Mouse (Mus musculus): ENCODE measurements around the gene Hagh. TPM values are rescaled to one million over a fixed set of nuclear protein-coding genes. Genes with fewer than 3 reads are reported as not detected.

Gene Hagh
- polyA plus RNA-seq, 1 experiment, result 195 TPM

- DNase-seq, result no peak
- H3K4me1 ChIP-seq (ENCODE audit: control insufficient read depth, insufficient read depth, low read length), result peaks cover 11% of the 10 kb centered on the region
- H3K27me3 ChIP-seq (ENCODE audit: control insufficient read depth, insufficient read depth, low read length), result no peaks in the 10 kb centered on the region
- H3K4me3 ChIP-seq (replicated peaks; ENCODE audit: insufficient read depth, low read depth, low read length), result no peak overlapping the region
- no peak overlapping the region for H3K27ac ChIP-seq (ENCODE audit: insufficient read depth, low read length)
- WGBS, result 92% methylated on average over 8 of the region's 8 CpGs
- no peak for TF ChIP-seq CTCF (IDR thresholded peaks at IDR 0.05; ENCODE audit: borderline replicate concordance, insufficient read depth, low read depth, low read length)
- TF ChIP-seq POLR2A (IDR thresholded peaks at IDR 0.05; ENCODE audit: borderline replicate concordance, insufficient read depth, low read length), result no peak
These were observed 20.1 kb downstream of the Hagh start for GRCm38 (mm10) chr17:24860076-24860475.

GRCm38 (mm10) chr17:24861785-24862184 is 21.8 kb downstream of the Hagh start:
- no peaks in the 10 kb centered on the region for H3K27me3 ChIP-seq (ENCODE audit: control insufficient read depth, insufficient read depth, low read length)
- DNase-seq, result no peak
- 97% methylated on average over 3 of the region's 3 CpGs for WGBS
- H3K4me1 ChIP-seq (ENCODE audit: control insufficient read depth, insufficient read depth, low read length), result peaks cover 18% of the 10 kb centered on the region
- no peak overlapping the region for H3K27ac ChIP-seq (ENCODE audit: insufficient read depth, low read length)
- TF ChIP-seq CTCF (IDR thresholded peaks at IDR 0.05; ENCODE audit: borderline replicate concordance, insufficient read depth, low read depth, low read length) (no peak), POLR2A (IDR thresholded peaks at IDR 0.05; ENCODE audit: borderline replicate concordance, insufficient read depth, low read length) (no peak)
- H3K4me3 ChIP-seq (replicated peaks; ENCODE audit: insufficient read depth, low read depth, low read length), result no peak overlapping the region

DNA sequence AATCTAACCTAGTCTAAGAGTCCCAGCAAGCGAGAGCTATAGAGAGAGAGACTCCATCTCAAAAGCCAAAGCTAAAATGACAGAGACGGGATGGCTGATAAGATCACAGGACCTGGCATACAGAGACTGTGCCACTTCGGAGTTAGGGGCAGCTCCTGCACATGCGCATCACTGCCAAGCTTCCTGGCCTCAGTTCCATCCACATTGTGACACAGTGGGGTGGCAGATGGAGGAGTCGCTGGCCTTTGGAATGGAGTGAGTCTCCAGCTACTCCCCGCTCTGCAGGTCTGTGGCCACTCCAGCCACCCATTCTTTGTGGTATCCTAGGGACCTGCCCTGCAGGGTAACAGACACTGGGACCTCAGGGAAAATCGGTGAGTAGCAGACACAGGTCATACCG is 25.8 kb downstream of the Hagh start, which contains the start of gene Igfals:
Gene Igfals (plus strand): TSS at position 222 of the 400 bp plus-strand sequence.
- WGBS, result 17% methylated on average over 8 of the region's 8 CpGs
- Histone ChIP-seq H3K27me3 (ENCODE audit: control insufficient read depth, insufficient read depth, low read length) (no peaks in the 10 kb centered on the region), H3K27ac (ENCODE audit: insufficient read depth, low read length) (peak within 1 kb of the TSS; percentile 67), H3K4me1 (ENCODE audit: control insufficient read depth, insufficient read depth, low read length) (peaks cover 20% of the 10 kb centered on the region), H3K4me3 (replicated peaks; ENCODE audit: insufficient read depth, low read depth, low read length) (peak within 1 kb of the TSS; percentile 48)
- DNase-seq, result peak; percentile 90 to 92
- TF ChIP-seq POLR2A (IDR thresholded peaks at IDR 0.05; ENCODE audit: borderline replicate concordance, insufficient read depth, low read length), result peak; percentile 46; the same call in 1 of the 2 replicates
- no peak for TF ChIP-seq CTCF (IDR thresholded peaks at IDR 0.05; ENCODE audit: borderline replicate concordance, insufficient read depth, low read depth, low read length)

DNA sequence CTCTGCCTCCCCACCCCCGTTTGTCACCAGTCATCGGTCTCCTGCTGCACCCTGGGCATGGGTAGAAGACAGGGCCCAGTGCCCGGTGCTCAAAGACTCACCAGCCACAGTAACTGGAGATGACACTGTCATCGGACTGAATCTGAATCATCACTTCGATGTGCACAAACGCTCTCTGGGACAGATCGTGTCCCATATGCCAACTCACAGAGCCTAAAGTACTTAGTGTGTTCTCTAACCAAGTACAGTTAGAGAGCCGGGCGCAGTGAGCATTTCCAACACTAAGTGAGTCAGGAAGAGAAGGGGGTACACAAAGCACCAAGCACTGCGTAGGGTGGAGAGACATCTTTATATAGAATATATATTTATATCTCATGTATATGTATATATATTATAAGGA is 28.0 kb downstream of the Hagh start:
- DNase-seq, result no peak
- H3K4me1 ChIP-seq (ENCODE audit: control insufficient read depth, insufficient read depth, low read length), result peaks cover 20% of the 10 kb centered on the region
- no peaks in the 10 kb centered on the region for H3K27me3 ChIP-seq (ENCODE audit: control insufficient read depth, insufficient read depth, low read length)
- H3K4me3 ChIP-seq (replicated peaks; ENCODE audit: insufficient read depth, low read depth, low read length), result no peak overlapping the region
- no peak overlapping the region for H3K27ac ChIP-seq (ENCODE audit: insufficient read depth, low read length)
- TF ChIP-seq CTCF (IDR thresholded peaks at IDR 0.05; ENCODE audit: borderline replicate concordance, insufficient read depth, low read depth, low read length), result no peak
- TF ChIP-seq POLR2A (IDR thresholded peaks at IDR 0.05; ENCODE audit: borderline replicate concordance, insufficient read depth, low read length), result no peak
- 83% methylated on average over 10 of the region's 10 CpGs for WGBS

DNA sequence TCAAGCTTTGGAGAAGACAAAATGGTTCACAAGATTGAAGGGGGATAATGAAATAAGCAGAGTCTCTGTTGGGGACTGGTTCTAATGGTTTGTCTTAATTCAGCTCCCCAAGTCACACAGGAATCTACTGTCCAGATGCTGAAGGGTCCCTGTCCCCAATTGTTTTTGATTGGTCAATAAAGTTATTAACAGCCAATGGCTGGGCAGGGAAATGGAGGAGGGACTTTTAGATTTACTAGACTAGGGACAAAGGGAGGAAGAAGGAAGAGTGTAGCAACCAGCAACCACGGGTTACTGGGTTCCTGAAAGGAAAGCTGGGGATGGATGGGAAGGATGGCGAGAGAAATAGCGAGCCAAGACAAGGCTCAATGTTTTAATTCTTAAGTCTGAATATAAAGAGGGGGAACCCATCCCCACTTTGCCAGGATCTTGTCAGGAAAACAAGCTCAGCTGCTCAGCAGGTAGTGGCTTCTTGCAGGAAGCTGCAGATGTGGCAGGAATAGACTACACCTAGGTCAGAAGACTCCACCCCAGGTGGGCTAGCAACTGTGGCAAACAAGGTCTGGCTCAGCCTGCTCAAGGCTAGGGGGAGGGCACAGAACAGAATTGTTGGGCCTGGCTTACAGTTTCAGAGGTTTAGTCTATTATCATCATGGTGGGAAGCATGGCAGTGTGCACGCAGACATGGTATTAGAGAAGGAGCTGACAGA is 33.9 kb downstream of the Hagh start:
- DNase-seq, result no peak
- Histone ChIP-seq H3K27me3 (ENCODE audit: control insufficient read depth, insufficient read depth, low read length) (no peaks in the 10 kb centered on the region), H3K4me3 (replicated peaks; ENCODE audit: insufficient read depth, low read depth, low read length) (no peak overlapping the region), H3K27ac (ENCODE audit: insufficient read depth, low read length) (no peak overlapping the region), H3K4me1 (ENCODE audit: control insufficient read depth, insufficient read depth, low read length) (no peaks in the 10 kb centered on the region)
- TF ChIP-seq CTCF (IDR thresholded peaks at IDR 0.05; ENCODE audit: borderline replicate concordance, insufficient read depth, low read depth, low read length), result no peak
- no peak for TF ChIP-seq POLR2A (IDR thresholded peaks at IDR 0.05; ENCODE audit: borderline replicate concordance, insufficient read depth, low read length)
- 49% methylated on average over 4 of the region's 4 CpGs for WGBS

GRCm38 (mm10) chr17:24874405-24874745 is 34.4 kb downstream of the Hagh start:
- no peaks in the 10 kb centered on the region for H3K4me1 ChIP-seq (ENCODE audit: control insufficient read depth, insufficient read depth, low read length)
- H3K4me3 ChIP-seq (replicated peaks; ENCODE audit: insufficient read depth, low read depth, low read length), result no peak overlapping the region
- no peak for DNase-seq
- no peak overlapping the region for H3K27ac ChIP-seq (ENCODE audit: insufficient read depth, low read length)
- H3K27me3 ChIP-seq (ENCODE audit: control insufficient read depth, insufficient read depth, low read length), result no peaks in the 10 kb centered on the region
- 17% methylated on average over 1 of the region's 1 CpGs for WGBS
- TF ChIP-seq CTCF (IDR thresholded peaks at IDR 0.05; ENCODE audit: borderline replicate concordance, insufficient read depth, low read depth, low read length) (no peak), POLR2A (IDR thresholded peaks at IDR 0.05; ENCODE audit: borderline replicate concordance, insufficient read depth, low read length) (no peak)

DNA sequence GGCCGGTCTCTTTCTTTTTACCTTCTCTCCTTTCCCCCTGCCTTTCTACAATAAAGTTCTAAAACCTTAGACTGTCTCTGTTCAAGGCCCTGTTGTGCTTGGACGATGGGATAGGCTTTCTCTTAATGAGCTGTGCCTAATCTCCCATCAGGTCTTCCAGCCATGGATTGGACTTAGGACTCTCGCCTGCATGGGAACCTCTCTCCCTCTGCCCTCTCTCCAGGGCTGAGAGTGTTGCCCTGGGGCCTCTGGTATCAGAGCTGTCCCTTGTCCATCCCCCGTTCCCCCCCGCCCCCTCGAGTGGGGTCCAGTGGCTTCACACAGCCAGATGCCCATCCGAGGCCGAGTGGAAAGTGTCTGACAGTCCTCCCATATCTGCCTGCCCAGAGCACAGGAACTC is 35.0 kb downstream of the Hagh start:
- Histone ChIP-seq H3K27ac (ENCODE audit: insufficient read depth, low read length) (no peak overlapping the region), H3K27me3 (ENCODE audit: control insufficient read depth, insufficient read depth, low read length) (no peaks in the 10 kb centered on the region), H3K4me1 (ENCODE audit: control insufficient read depth, insufficient read depth, low read length) (no peaks in the 10 kb centered on the region), H3K4me3 (replicated peaks; ENCODE audit: insufficient read depth, low read depth, low read length) (no peak overlapping the region)
- 71% methylated on average over 8 of the region's 8 CpGs for WGBS
- DNase-seq, result no peak
- TF ChIP-seq POLR2A (IDR thresholded peaks at IDR 0.05; ENCODE audit: borderline replicate concordance, insufficient read depth, low read length), result no peak
- TF ChIP-seq CTCF (IDR thresholded peaks at IDR 0.05; ENCODE audit: borderline replicate concordance, insufficient read depth, low read depth, low read length), result no peak

- no peak overlapping the region for H3K4me3 ChIP-seq (replicated peaks; ENCODE audit: insufficient read depth, low read depth, low read length)
- DNase-seq, result no peak
- TF ChIP-seq CTCF (IDR thresholded peaks at IDR 0.05; ENCODE audit: borderline replicate concordance, insufficient read depth, low read depth, low read length) (no peak), POLR2A (IDR thresholded peaks at IDR 0.05; ENCODE audit: borderline replicate concordance, insufficient read depth, low read length) (no peak)
- no peak overlapping the region for H3K27ac ChIP-seq (ENCODE audit: insufficient read depth, low read length)
- 62% methylated on average over 10 of the region's 10 CpGs for WGBS
- H3K4me1 ChIP-seq (ENCODE audit: control insufficient read depth, insufficient read depth, low read length), result no peaks in the 10 kb centered on the region
- no peaks in the 10 kb centered on the region for H3K27me3 ChIP-seq (ENCODE audit: control insufficient read depth, insufficient read depth, low read length)
These were observed 37.6 kb downstream of the Hagh start for GRCm38 (mm10) chr17:24877336-24878116.
